Mouse (Mus musculus): ENCODE measurements at regions not wholly inside any gene's neighbourhood (a gene's known extent, or its start where the extent isn't known, plus 50 kb on each side); places are given as distances from the start of the nearest gene placed in this dataset.

DNA sequence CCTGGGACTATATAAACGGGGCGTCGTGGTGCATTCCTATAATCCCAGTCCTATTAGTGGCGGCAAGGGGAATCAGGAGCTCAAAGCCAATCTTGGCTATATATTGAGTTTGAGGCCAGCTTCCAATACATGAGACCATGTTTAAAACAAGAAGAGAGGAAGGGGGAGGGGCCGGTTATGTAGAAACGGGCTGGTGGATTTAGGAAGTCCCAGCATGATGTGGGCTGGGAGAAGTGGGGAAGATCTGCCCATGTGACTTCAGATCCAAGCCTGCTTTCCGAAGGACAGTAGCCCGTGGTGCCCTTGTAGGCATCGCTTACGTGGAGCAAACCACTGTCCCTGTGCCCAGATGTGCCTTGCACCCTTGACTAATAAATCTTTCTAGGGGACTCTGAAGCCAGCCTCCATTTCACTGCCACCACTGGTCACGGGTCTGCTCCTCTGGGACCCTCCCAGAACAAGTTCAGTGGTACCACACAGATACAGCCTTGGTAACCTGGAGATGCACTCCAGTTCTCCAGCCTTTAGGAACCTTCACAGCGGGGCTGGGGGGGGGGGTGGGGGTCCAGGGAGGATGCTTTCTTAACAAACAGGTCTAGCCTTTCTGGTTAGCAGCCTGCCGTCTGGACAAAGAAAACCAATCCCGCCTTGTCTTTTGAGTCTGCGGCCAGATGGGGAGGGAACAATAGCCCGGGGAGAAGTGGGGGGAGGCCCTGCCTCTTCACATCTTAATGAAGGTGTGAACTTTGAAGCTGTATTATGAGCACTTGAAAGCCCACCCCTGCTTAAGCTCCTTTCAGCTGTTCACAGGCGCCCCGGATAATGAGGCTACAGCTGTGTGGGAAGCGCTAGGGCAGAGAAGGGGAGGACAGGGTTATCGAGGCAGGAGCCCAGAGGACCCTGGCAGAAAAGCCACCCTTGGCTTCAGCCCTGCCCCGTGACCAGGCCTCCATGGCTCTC lies 141.2 kb upstream of the Rad23b start:
- no peak for ATAC-seq (ENCODE audit: insufficient read depth)
- H3K36me3 ChIP-seq (replicated peaks; ENCODE audit: control insufficient read depth, insufficient read depth, low read depth): no peaks in the 10 kb centered on the region
- DNase-seq (ENCODE audit: low read depth in 3 of 3, low spot score in 3 of 3): no peak
- H3K4me2 ChIP-seq (ENCODE audit: low read depth): no peak overlapping the region
- no peaks in the 10 kb centered on the region for H3K27me3 ChIP-seq (ENCODE audit: control insufficient read depth, insufficient read depth, low read length)
- WGBS (ENCODE audit: insufficient replicate concordance): 22% methylated on average over 21 of the region's 21 CpGs
- H3K4me3 ChIP-seq (ENCODE audit: insufficient read depth in 1 of 2, low read depth in 2 of 2, low read length in 2 of 2): no peak overlapping the region
- H3K27ac ChIP-seq: no peak overlapping the region
- H3K9me3 ChIP-seq (ENCODE audit: control insufficient read depth, low read length): no peaks in the 10 kb centered on the region
- no peak overlapping the region for H3K9ac ChIP-seq (replicated peaks)
- H3K4me1 ChIP-seq (replicated peaks; ENCODE audit: control insufficient read depth in 2 of 2, insufficient read depth in 2 of 2, low read length in 1 of 2): no peaks in the 10 kb centered on the region
- TF ChIP-seq EP300 (IDR thresholded peaks at IDR 0.05; ENCODE audit: low read depth): no peak
- TF ChIP-seq CTCF (IDR thresholded peaks at IDR 0.05; ENCODE audit: low read depth): no peak

DNA sequence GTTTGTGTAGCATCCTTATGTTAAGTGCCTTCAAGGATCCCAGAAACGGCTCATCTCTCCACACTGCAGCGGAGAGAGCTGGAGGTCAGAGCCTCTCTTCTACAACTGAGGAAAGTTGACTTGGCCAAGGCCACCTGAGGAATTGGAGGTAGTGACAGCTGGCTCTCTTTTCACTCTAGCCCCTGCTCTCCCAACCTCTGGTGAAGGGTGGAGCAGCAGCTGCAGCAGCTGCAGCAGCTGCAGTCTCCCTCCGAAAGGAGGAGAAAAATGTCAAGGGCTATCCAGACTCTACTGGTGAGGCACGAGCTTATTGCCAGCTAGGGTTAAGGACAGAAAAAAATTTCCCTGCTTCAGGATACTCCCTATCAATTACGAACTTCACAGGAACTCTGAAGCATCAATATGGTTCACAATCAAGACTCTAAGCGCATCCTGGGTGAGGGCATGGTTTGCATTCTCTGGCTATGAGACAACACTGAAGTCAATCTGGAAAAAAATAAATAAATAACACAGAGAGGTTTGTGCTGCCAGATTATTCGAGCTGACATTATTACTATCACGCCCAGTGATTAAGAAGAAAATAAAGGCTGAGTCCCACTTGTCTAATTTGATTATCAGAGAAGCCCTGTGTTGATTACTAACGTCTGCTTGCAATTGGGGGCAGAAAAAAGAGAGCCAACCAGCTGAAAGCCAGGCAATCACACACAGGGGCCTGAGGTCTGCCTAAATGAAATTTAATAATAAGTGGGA lies 134.2 kb upstream of the Rad23b start:
- Histone ChIP-seq H3K27ac (no peak overlapping the region), H3K4me3 (ENCODE audit: insufficient read depth in 1 of 2, low read depth in 2 of 2, low read length in 2 of 2) (no peak overlapping the region), H3K9me3 (ENCODE audit: control insufficient read depth, low read length) (no peaks in the 10 kb centered on the region), H3K36me3 (replicated peaks; ENCODE audit: control insufficient read depth, insufficient read depth, low read depth) (no peaks in the 10 kb centered on the region), H3K4me2 (ENCODE audit: low read depth) (no peak overlapping the region), H3K9ac (replicated peaks) (no peak overlapping the region), H3K27me3 (ENCODE audit: control insufficient read depth, insufficient read depth, low read length) (no peaks in the 10 kb centered on the region), H3K4me1 (replicated peaks; ENCODE audit: control insufficient read depth in 2 of 2, insufficient read depth in 2 of 2, low read length in 1 of 2) (no peaks in the 10 kb centered on the region)
- no peak for TF ChIP-seq CTCF (IDR thresholded peaks at IDR 0.05; ENCODE audit: low read depth)
- TF ChIP-seq EP300 (IDR thresholded peaks at IDR 0.05; ENCODE audit: low read depth): no peak
- DNase-seq (ENCODE audit: low read depth in 3 of 3, low spot score in 3 of 3) (no peak), ATAC-seq (ENCODE audit: insufficient read depth) (no peak)
- 50% methylated on average over 9 of the region's 9 CpGs for WGBS (ENCODE audit: insufficient replicate concordance)

DNA sequence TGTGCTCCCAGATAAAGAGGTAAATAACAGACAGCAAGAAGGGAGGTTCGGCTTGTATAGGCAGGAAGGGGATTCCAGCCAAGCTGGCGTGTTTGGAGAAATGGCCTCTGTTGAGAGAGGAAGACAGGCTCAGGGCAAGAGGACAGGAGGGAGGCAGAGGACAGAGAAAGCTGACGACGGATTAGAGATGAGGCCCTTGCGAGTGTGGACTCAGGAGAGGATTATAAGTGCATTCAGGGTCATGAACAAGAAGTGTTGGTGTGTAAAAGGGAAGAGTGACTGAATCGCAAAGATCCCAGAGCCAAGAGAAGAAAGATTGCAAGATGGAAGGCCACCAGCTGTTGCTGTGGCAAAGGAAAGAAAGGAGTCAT lies 133.7 kb upstream of the Rad23b start:
- ATAC-seq (ENCODE audit: insufficient read depth) (no peak), DNase-seq (ENCODE audit: low read depth in 3 of 3, low spot score in 3 of 3) (no peak)
- Histone ChIP-seq H3K4me2 (ENCODE audit: low read depth) (no peak overlapping the region), H3K27ac (no peak overlapping the region), H3K9ac (replicated peaks) (no peak overlapping the region), H3K9me3 (ENCODE audit: control insufficient read depth, low read length) (no peaks in the 10 kb centered on the region), H3K4me1 (replicated peaks; ENCODE audit: control insufficient read depth in 2 of 2, insufficient read depth in 2 of 2, low read length in 1 of 2) (no peaks in the 10 kb centered on the region), H3K27me3 (ENCODE audit: control insufficient read depth, insufficient read depth, low read length) (no peaks in the 10 kb centered on the region), H3K36me3 (replicated peaks; ENCODE audit: control insufficient read depth, insufficient read depth, low read depth) (no peaks in the 10 kb centered on the region), H3K4me3 (ENCODE audit: insufficient read depth in 1 of 2, low read depth in 2 of 2, low read length in 2 of 2) (no peak overlapping the region)
- no peak for TF ChIP-seq CTCF (IDR thresholded peaks at IDR 0.05; ENCODE audit: low read depth)
- TF ChIP-seq EP300 (IDR thresholded peaks at IDR 0.05; ENCODE audit: low read depth): no peak
- 55% methylated on average over 6 of the region's 6 CpGs for WGBS (ENCODE audit: insufficient replicate concordance)

DNA sequence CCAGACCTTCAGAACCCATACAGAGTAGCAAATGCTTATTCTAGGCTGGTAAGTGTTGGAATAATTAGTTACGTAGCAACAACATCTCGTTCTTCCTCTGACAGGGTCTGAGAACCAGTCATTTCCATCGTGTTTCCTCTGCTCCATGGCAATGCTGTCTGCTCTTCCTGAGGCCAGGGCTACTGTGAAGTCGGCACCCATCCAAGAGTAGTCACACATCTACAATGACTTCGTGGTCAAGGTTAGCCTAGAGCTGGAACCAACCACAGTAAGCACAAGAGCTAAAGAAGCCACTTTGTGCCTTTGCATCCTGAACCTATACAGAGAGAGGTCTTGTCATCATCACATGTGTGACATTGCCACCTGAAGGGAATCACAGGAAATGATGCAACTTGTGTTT lies 124.1 kb upstream of the Rad23b start:
- H3K36me3 ChIP-seq (replicated peaks; ENCODE audit: control insufficient read depth, insufficient read depth, low read depth): no peaks in the 10 kb centered on the region
- no peaks in the 10 kb centered on the region for H3K4me1 ChIP-seq (replicated peaks; ENCODE audit: control insufficient read depth in 2 of 2, insufficient read depth in 2 of 2, low read length in 1 of 2)
- H3K4me3 ChIP-seq (ENCODE audit: insufficient read depth in 1 of 2, low read depth in 2 of 2, low read length in 2 of 2): no peak overlapping the region
- no peak for DNase-seq (ENCODE audit: low read depth in 3 of 3, low spot score in 3 of 3)
- H3K9ac ChIP-seq (replicated peaks): no peak overlapping the region
- no peak overlapping the region for H3K27ac ChIP-seq
- ATAC-seq (ENCODE audit: insufficient read depth): no peak
- WGBS (ENCODE audit: insufficient replicate concordance): 52% methylated on average over 5 of the region's 5 CpGs
- TF ChIP-seq CTCF (IDR thresholded peaks at IDR 0.05; ENCODE audit: low read depth) (no peak), EP300 (IDR thresholded peaks at IDR 0.05; ENCODE audit: low read depth) (no peak)
- H3K4me2 ChIP-seq (ENCODE audit: low read depth): no peak overlapping the region
- H3K9me3 ChIP-seq (ENCODE audit: control insufficient read depth, low read length): no peaks in the 10 kb centered on the region
- no peaks in the 10 kb centered on the region for H3K27me3 ChIP-seq (ENCODE audit: control insufficient read depth, insufficient read depth, low read length)

DNA sequence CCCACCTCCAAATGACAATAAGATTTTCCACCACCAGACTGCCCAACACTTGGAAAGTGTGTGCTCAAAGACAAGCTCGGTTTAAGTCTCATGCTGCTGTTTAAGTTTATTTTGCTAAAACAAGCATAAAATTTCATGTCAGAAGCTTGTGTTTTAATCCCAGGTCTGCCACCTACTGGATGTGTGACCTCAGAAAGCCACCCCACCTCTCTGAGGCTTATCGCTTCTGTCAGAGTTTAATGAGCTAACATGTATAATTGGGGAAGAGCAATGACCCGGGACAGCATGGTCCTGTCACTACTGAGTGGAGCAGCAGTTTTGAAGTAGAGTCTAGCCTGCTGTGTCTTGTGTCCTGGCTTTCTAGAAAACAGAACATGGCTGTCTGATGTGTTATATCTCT lies 122.4 kb upstream of the Rad23b start:
- no peak for DNase-seq (ENCODE audit: low read depth in 3 of 3, low spot score in 3 of 3)
- H3K9ac ChIP-seq (replicated peaks): no peak overlapping the region
- 47% methylated on average over 3 of the region's 3 CpGs for WGBS (ENCODE audit: insufficient replicate concordance)
- no peaks in the 10 kb centered on the region for H3K4me1 ChIP-seq (replicated peaks; ENCODE audit: control insufficient read depth in 2 of 2, insufficient read depth in 2 of 2, low read length in 1 of 2)
- H3K27ac ChIP-seq: no peak overlapping the region
- H3K27me3 ChIP-seq (ENCODE audit: control insufficient read depth, insufficient read depth, low read length): no peaks in the 10 kb centered on the region
- no peaks in the 10 kb centered on the region for H3K9me3 ChIP-seq (ENCODE audit: control insufficient read depth, low read length)
- no peak for ATAC-seq (ENCODE audit: insufficient read depth)
- H3K4me2 ChIP-seq (ENCODE audit: low read depth): no peak overlapping the region
- H3K36me3 ChIP-seq (replicated peaks; ENCODE audit: control insufficient read depth, insufficient read depth, low read depth): no peaks in the 10 kb centered on the region
- TF ChIP-seq EP300 (IDR thresholded peaks at IDR 0.05; ENCODE audit: low read depth): no peak
- H3K4me3 ChIP-seq (ENCODE audit: insufficient read depth in 1 of 2, low read depth in 2 of 2, low read length in 2 of 2): no peak overlapping the region
